Mouse (Mus musculus): ENCODE results near the gene Cth.

DNA sequence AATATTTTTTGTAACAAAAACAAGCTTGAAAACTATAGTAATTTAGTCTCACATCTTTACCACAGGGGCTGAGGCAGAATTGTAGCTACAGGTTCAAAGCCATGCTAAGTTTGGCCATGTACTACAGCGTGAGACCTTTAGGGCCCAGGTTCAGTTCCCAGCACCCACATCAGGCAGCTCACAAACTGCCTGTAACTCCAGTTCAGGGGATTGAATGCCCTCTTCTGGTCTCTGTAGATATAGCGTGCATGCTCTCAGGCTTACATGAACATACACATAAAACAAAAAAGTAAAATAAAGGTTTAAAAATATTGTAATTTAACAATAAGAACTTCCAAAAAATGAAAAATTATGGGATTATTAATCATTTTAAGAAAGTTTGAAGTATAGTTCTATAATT, 48.4 kb upstream of the Cth start:
- TF ChIP-seq CTCF (IDR thresholded peaks at IDR 0.05) (no peak), POLR2A (IDR thresholded peaks at IDR 0.05; ENCODE audit: insufficient read depth, low read depth, low read length) (no peak), EP300 (IDR thresholded peaks at IDR 0.05; ENCODE audit: insufficient read depth, low read depth, low read length) (no peak)

Data from heart, adult 2 months (tissue).